Mouse (Mus musculus) testis, adult 2 months (tissue): ENCODE results near the gene Trio.
A peak's percentile ranks its signal among the peaks of the same experiment; 100 is the strongest.

Experiments used
- CTCF ChIP-seq: fragments of 200-500 bp; IDR thresholded peaks from 2 replicates; pipeline ENCODE4 v1.5.1; 2012; ENCODE audit warnings: low read depth, mild to moderate bottlenecking, inconsistent platforms, low read length, moderate library complexity; ENCODE audit not compliant: control insufficient read depth, insufficient read depth, insufficient replicate concordance
- POLR2A ChIP-seq: fragments of 200-500 bp; IDR thresholded peaks from 2 replicates; pipeline ENCODE4 v1.6.1; 2012; ENCODE audit warnings: low read depth, mild to moderate bottlenecking, inconsistent platforms, low read length, moderate library complexity; ENCODE audit not compliant: control insufficient read depth

DNA sequence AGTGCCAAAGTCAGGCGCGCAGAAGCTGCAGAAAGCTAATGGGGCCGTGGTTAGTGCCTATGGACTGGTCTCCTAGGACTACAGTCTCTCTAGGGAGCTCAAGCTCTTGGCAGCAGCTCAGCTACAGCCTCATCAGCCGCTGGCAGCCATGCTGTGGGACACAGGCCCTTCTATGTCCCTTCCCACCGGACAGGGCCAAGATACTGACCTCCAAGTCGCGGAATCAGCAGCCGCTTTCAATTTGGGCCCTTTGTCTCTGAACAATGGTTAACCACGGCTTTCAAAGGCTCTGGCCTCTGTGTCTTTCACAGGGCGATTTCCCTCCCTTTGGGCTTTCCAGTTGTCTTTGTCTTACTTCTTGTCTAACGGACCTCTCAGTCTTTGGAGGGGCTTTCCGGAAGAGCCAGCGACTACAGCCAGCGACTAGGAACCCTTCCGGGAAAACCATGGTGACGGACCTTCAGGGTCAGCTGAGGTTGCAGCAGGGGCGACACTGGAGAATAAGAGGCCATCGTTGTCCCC, 25.5 kb upstream of the Trio start:
- TF ChIP-seq CTCF (no peak), POLR2A (peak; percentile 26; the same call in 1 of the 2 replicates)
